Mouse (Mus musculus): ENCODE data around the gene Hmga2.
"Not testable (repeated sequence)": the region's sequence is repeated elsewhere in the genome, so short reads cannot be mapped to it uniquely, and the experiment has no call there.

GRCm38 (mm10) chr10:120339906-120340305 lies 136.4 kb downstream of the Hmga2 start:
- not testable (repeated sequence) for TF ChIP-seq POLR2A (IDR thresholded peaks at IDR 0.05; ENCODE audit: borderline replicate concordance, low read depth, low read length); CTCF (IDR thresholded peaks at IDR 0.05; ENCODE audit: low read depth, low read length)
